Mouse (Mus musculus): ENCODE measurements around the gene Tcf7l1.

DNA sequence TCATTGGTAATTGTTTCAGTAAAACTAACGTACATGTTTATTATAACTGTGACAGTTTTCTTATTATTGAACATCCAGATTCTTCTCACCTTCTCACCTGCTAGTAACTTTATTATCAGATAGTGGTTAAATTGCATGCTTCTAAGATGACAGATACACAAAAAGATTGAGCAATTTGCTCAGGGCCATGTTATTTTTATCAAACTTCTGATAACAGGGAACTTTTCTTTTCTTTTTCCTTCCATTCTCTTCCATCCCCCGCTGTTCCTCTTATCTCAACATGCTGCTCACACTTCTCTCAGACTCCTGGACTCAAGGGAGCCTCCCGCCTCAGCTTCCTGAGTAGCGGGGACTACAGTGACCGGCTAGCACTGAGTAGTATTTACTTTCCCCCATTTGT lies 168.1 kb downstream of the Tcf7l1 start:
- TF ChIP-seq EP300 (IDR thresholded peaks at IDR 0.05; ENCODE audit: low read depth) (no peak), CTCF (IDR thresholded peaks at IDR 0.05; ENCODE audit: low read depth) (no peak)
